Mouse (Mus musculus) cerebellum, adult (tissue): Measurements from ENCODE around the gene Kif20b.

Experiments used
- ATAC-seq: cut with Nextera tagmentation; 2 replicates; pipeline ENCODE4 v1.9.2; 2017; ENCODE audit warnings: mild to moderate bottlenecking, moderate library complexity, mixed read lengths; ENCODE audit not compliant: insufficient number of reproducible peaks, low FRiP score, low TSS enrichment

The Kif20b gene

DNA sequence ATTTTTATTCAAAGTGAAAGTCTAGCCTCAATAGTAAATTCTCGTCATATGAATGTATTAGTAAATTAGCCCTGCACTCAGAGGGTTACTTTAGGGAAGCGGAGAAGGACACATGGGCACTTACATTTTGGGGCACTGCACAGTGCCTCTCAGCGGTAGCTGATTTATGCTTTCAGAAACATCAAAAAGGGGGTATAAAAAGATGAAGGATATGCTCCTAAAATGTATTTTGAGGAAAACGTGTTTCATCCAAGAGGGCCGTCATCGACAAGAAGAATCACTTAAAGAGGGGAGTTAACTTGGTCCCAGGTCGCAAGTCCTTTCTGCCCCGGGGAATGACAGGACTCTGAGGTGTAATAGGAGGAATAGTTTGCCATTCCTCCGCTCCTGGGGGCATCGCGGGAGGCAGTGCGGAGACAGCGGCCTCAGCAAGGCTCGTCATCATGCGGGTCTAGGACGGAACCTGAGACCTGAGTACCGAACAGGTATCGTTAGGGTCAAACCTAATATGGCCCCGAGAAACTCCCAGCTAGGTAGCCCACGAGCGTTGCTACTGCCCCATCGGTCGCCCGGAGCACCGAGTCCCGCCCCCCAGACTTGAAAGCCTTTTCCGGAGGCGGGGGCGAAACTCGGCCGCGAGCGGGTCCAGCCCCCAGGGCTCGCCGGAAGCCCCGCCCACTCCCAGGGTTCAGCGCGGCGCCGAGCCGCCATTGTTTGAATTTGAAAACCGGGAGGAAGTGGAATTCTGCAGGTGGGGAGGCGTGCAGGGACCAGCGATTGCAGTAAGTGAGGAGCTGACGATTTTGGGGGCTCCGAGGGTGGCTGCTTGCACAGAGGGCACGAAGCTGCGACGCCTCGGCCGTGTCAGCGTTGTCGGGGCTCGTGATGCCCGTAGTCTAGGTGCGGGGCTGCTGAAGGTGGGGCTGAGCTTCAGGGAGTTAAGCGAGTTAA lies at the start of gene Kif20b:
Gene Kif20b, plus strand, starts transcription at position 710 of the 951 bp plus-strand sequence.
- ATAC-seq: peak; percentile 94

DNA sequence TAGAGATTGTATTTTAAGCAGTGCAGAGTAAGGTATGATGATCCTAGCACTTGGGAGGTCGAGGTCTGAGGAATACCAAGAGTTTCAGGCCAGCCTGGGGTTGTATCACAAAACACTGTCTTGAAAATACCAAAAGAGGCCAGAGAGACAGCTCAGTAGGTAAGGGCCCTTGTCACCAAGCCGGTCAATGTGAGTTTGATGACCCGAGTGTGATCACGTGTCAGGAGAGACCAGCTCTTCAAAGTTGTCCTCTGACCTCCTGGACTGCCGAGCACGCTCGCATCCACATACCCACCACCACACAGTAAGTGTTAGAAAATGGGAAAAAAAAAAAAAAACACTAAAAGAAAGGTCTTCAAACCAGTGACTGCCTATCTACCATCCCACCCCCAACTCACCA lies 45.5 kb upstream of the Kif20b start:
- ATAC-seq: no peak

DNA sequence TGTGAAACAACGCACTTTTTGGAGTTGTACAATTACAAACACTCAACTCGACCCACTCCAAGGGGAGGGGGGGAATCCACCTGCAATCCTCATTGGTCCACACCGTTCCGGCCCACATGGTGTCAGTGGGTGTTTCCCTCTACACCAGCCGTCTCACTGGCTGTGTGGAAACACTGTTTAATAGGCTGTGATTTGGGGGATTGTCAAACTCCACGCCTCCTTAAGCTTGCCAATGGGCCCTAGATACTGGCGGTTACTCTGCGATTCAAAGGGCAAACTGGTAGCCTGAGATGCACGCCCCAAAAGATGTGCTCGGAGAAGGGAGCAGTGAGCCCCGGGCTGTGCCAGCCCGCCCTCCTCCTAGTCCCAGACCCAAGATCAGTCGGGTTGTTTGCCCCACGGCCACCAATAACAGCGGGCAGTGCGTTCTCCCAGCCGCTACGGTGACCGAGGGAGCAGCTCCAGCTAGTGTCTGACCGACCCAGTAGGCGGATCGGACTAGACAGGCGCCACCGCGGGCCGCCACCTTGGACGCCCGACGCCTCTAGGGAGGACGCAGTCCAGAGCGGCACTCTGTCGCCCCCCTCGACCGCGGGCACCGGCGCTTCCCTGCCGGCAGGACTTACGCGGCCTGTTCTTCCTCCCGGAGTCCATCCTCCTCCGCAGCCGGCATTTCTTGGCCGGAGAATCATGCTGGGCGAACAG lies 44.1 kb upstream of the Kif20b start:
- peak; percentile 86 for ATAC-seq

DNA sequence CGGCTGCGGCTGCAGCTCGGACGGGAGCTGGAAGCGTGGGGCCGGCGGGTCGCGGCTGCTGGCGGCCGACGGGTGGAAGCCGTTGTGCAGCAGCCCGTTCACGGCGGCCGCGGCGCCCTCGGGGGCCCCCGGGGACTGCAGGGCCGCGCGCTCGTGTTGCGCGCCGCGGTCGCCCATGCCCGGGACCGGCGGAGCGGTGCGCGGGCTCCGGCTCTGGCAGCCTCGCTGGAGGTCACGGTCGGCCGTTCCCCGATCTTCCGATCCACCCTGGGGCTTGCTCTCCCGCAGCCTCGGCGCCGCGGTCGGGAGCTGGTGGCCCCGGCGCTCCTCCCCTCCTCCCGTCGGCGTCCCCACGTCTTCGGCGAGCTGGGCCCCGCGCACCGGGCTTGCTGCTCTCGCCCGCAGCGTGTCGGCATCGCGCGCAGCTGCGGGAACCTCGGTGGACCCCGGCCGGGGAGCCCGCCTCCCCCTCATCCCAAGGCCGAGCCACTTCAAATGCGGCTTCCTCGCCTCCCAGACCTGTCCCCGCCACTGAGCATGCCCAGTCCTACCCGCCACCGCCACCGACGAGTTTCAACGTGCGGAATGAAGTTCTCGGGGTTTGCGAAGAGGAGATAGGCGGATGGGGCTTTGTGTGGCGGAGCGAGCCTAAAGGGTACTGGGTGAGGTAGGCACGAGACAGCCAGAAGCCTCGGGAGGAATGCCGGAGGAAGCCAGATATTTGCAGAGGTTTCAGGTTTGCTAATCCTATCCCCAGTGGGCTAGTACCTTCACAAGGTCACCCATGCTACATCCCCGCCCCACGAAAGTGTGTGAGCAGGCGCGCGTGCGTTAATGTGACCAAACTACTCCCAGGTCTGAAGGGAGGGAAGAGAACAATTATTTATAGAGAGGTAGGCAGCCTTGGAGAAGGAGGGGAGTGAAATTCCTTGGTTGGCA lies 43.3 kb upstream of the Kif20b start, which contains the start of gene Pank1:
Gene Pank1, minus strand, starts transcription at position 853 of the 939 bp plus-strand sequence.
- peak; percentile 55 for ATAC-seq

DNA sequence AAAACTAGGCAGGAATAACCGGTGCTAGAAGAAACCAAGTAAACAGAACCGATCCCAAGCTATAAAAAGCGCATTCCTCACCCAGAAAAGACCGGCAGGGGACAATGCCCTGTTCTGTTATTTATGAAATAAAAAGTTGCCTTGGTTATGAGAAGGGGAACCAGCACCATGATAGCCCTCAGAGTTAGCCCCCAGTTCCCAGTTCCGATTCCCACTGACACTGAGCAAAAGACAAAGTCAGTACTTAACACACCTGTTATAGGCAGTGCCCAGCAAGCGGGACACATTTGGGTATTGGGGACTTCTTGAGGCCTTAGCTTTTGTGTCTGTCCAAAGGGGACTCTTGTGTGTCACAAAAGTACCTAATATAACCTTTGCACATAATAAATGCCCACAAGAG lies 42.5 kb upstream of the Kif20b start:
- ATAC-seq: no peak

DNA sequence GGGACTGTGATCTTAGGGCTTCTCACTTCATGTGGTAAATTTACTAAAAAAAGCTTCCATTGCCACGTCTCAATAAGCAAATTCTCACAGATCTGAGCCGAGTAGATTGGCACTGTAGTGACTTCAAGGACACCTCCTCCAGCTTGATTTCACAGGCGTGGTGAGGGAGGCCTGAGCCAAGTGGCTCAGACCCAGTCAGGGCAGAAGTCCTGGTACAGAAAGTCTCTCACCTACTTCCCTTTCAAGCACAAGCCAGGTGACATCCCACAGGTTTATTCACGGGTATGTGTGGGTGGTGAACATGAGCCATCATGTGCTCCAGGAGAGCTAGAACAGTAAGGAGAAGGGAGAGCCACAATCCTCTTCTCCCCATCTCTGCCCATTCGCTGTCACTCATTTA lies 41.0 kb upstream of the Kif20b start:
- ATAC-seq: no peak

DNA sequence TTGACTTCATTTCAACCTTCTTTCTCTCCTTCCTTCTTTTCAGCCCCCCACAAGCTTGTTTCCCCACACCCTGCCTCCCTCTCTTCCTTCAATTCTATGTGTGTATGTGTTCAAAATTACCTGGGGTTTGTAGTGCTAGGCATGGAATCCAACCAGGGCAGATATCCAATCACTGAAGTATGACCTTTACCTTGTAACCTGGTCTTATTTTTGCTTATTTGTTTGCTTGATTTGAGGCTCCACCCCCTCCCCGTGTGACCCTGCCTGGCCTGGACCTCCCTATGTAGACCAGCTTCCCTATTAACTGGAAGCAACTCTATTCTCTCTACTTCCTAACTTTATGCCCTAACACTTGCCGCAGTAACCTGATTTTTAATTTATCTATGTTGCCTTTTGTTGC lies 39.7 kb upstream of the Kif20b start:
- no peak for ATAC-seq

DNA sequence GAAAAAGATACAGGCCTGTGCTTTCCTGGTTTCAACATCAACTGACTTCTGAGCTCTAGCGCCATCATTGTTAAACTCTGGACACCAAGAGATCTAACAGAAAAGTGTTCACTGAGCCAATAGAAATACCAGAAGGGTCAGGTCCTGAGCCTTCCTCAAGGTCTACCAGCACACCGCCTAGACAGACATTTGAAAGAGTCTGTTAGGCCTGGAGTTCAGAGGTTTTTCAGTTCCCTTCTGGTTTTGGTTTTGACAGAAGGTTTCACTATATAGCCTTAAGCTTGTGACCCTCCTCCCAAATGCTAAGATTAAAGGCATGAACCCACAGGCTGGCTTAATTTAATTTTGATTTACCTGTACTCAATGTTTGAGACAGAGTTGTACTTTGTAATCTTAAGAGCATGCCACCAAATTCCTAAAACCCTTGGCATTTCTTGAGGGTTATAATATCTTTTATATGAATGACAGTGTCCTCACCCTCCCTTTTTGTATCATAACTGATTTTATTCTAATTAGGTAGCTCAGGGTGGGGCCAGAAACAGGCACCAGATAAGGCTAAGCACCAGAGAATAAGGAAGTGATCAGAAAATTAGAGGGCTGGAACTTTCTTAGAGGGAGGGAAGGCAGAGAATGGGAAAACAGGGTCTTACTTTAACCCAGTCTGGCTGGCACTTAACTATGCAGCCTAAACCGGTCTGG lies 38.5 kb upstream of the Kif20b start:
- ATAC-seq: no peak

DNA sequence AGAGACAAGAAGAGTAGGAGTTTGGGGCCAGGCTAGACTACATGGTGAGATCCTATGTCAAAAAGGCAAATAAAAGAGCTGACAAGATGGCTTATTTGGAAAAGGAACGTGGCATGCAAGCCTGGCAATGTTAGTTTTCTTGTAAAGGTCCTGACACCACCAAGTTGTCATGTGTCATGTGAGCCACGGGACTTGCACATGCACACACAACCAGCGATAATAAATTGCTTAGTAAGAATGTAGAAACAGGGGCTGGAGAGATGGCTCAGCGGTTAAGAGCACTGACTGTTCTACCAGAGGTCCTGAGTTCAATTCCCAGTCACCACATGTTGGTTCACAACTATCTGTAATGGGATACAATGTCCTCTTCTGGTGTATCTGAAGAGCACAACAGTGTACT lies 35.8 kb upstream of the Kif20b start:
- ATAC-seq: no peak

DNA sequence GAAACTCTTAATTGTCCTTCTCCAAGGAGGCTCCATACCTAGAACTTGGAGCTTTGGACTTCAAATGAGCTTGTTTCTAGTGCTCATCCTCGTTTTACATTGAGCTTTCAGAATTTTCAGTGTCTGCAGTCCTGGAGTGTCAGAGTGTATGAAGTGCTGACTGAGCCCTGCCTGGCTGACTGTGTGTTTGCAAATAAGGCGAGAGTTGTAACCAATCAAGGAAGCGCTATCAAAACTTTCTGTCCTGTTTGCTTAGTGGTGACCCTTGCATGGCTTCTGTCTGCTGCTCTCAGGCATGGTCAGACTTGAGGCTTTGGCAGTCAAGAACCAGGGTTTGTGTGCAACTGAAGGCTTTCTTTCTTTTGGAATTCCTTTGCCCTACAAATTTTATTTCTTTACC lies 31.2 kb upstream of the Kif20b start:
- ATAC-seq: no peak

DNA sequence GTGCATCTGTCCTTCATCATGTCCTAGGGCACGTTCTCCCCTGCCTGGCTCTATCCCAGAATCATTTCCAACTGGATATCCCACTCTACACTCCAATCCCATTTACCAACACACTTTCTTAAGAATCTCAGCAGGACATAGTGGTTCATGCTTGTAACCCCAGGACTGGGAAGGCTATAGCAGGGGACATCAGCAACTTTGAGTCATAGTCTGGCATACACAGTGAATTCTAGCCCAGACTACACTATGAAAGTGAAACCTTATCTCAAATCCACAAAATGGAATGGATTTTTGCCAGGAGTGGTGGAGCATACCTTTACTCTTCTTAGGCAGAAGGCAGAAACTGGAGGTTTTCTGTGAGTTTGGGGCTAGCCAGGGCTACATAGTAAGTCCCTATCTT lies 30.6 kb upstream of the Kif20b start:
- no peak for ATAC-seq

DNA sequence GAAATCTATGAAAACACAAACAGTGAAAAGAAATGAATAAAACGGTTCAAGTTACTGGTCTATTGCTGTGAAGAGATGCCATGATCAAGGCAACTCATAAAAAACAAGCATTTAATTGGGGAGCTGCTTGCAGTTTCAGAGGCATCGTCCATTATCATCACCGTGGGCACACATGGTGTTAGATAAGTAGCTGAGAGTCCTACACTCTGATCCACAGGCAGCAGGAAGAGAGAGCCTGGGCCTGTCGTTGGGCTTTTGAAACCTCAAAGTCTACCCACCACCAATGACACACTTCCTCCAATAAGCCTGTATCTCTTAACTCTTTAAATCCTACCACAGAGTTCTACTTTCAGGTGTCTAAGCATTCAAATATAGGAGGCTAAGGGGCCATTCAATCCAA lies 27.1 kb upstream of the Kif20b start:
- no peak for ATAC-seq

DNA sequence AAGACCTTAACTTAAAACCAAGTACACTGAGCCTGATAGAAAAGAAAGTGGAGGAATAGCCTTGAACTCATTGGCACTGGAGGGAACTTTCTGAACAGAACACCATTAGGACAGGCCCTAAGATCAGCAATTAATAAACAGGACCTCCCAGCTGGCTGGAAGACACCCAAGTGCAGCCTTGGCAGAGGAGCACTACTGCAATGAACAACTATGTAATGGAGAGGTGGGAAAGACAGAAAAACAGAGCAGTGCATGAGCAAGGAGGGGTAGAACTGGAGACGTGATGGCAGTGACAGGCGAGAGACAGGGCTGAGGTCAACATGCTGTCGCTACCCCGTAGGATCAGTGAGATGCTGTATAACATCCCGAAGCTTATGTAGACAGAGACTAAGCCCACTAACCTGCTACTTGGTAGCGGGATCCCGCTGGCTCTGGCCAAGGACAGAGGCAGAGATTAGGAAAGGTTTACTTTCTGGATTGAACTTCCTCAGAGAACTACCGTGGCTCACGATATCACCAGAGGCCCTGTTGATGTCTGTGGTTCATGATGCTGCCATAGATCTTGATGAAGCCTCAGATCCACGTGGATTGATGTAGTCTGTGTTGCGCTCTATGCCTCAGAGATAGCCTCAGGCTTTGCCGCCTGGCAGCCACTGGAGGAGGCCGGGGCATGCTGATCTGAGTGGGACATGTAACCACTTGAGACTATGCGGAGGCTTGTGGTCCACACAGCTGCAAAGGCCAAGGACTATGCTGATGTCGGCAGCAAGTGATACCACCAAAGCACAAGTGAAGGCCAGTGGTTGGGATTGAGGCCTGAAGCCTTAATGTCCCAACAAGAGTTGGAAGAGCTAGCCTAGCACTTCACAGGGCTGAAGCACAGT lies 24.8 kb upstream of the Kif20b start:
- no peak for ATAC-seq

DNA sequence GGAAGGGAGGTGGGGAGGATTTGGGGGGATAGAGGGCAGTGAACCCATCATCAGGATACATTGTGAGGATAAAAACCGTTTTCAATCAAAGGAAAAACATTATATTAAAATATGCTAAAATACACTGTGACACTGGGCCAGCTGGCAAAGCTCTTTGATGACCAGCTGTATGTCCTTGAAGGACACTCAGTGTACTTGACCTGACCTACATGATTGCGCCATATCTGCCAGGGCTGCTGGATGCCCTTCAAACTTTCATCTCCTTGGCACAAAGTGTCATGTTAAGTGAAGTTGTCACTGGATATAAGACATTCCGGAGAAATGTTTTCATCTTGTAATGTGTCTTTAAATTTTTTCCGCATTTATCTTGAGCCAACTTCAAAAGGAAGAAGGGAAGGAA lies 23.2 kb upstream of the Kif20b start:
- ATAC-seq: no peak

DNA sequence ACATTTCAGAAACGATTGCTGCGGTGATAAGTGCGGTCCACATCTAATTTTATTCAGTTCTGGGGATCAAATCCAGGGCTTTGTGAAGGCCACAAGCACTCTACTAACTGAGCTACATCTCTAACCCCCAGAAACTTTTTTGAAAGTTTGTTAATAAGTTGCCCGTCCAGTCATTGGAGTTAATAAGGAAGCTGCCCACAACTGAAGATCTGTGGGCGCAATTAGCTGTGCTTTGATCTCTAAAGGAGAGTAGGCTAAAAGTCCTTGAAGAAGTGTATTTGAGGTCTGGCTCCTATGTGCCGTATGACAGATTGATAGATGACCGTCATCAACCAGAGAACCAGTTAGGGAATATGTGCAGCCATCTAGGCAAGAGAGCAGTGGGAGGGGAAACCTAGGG lies 20.9 kb upstream of the Kif20b start:
- ATAC-seq: no peak

DNA sequence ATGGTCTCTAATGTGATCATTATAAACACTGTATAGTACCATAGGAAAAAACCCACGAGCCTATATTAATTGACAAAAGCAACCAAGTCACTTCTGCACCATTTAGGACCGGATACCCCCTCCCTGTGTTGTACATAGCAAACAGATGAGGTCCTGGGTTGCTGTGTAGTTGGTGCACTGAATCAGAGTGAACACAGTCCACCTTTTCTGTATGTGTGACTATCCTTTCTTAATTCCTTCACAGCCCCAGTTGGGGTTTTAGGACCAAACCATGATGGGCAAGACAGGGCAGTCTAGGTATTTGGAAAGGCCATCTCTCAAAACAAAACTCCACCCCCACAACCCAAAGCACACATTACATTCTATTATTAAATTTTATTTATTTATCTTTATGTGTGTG lies 20.4 kb upstream of the Kif20b start:
- no peak for ATAC-seq

DNA sequence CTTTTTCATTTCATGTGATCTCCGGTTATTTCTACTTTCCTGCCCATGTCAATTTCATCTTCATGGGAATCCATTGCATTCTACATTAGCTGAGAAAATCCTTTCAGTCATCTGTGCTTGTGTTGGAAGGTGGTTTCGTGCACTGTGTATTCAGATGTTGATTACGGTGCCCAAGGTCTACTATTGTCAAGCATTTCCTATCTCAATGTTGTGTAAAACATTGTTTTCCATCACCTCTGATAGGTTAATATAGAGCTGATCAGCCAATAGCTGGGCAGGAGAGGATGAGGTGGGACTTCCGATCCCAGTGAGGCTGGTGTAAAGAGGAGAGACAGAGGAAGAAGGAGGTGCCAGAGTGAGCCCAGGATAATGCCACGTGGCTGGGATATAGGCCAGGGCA lies 18.1 kb upstream of the Kif20b start:
- ATAC-seq: no peak

DNA sequence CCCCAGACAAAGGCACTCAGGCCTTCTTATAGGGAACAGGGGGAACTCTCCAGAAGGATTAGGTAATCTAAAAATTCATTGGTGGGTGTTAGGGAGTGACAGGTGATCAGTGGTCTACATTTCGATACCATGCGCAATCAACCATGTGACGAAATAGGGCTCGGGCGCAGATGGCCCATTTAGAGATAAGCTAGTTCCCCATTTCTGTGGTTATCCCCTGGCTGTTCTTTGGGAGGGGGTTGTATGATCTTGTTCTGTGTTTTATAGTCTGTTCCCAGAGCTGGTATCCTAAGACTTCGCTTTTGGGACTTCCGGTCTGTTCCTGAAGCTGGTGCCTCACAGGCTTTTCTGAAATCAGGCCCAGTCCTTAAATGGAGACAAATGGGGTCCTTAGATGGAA lies 16.7 kb upstream of the Kif20b start:
- ATAC-seq: no peak

DNA sequence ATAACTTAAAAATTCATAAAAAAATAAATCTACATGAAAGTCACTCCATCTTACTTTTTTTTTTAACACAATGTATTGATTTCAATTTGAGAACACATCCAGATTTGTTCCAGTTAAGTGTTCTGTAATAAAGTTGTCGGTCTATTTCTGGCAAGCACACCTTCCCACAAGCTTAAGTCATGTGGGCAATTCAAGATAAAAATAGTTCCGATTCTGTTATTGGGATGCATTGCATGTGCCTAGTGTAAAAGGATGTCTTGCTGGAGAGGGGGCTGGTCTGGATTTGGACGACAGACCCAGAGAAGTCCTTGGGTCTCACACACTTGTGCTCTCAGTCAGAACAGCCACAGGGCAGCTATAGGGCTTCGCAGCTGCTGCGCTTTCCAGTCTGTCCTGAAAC lies 15.4 kb upstream of the Kif20b start:
- ATAC-seq: no peak
